Mouse (Mus musculus): ENCODE measurements around the gene Cluh.

The Cluh gene

DNA sequence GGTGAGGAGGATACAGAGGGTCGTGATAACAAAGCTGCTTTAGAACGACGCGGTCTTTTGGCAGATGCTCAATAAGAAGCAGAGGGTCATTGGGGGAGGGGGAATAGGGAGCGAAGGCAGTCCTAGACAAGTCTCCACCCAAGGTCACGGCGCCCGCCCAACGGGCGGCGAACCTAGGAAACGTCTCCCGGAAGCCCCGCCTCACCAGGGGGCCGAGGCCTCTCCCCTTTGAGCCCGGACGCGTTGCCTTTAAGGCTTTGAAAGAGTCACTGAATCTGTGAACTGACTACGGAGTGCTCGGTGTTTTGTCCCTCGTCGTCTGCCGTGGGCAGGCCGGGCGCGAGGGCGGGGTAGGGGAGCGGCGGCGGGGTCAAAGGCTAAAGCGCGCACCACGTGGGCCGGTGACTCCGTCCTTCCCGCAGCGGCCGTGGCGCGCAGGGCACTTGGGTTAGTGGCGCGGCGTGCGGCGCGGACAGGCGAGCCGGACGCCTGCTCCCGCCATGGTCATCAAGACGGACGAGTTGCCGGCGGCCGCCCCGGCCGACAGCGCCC is at the start of gene Cluh:
TSS of gene Cluh (plus strand) at position 401 of the 552 bp plus-strand sequence.
- peak; percentile 96 for DNase-seq (ENCODE audit: low spot score in 2 of 2)

DNA sequence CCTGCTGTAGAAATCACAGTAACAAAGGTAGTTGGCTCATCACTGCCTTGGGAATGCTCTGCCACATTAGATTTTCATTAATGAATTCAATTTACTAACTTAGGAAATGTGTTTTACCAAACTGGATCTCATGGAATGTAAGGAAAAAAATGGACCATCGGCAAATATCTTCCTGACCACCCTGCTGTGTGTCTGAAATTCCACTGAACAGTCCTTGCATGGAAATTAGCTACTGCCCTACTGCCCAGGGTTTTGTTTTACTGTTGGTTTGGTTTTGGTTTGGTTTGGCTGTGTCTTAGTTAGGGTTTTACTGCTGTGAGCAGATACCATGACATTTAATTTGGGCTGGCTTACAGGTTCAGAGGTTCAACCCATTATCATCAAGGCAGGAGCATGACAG is 47.0 kb upstream of the Cluh start:
- no peak for DNase-seq (ENCODE audit: low spot score in 2 of 2)

DNA sequence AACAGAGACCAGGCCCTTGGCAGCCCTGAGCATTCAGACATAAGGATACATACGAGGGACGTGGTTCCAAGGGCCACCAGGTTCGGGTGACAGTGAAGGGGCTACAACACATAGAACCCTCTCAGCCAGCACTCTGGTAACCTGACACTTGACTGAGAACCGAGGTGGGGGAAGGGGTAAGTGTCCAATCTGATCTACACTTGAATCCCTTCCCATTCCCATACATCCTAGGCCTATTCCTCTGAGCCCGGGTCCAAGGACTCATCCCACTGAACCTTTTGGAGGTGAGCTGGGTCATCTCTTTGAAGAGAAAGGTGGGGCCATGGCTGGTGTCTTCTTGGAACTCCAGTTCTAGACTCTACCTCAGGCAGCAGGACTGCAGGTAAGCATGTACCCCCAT is 39.2 kb upstream of the Cluh start:
- DNase-seq (ENCODE audit: low spot score in 2 of 2): no peak

DNA sequence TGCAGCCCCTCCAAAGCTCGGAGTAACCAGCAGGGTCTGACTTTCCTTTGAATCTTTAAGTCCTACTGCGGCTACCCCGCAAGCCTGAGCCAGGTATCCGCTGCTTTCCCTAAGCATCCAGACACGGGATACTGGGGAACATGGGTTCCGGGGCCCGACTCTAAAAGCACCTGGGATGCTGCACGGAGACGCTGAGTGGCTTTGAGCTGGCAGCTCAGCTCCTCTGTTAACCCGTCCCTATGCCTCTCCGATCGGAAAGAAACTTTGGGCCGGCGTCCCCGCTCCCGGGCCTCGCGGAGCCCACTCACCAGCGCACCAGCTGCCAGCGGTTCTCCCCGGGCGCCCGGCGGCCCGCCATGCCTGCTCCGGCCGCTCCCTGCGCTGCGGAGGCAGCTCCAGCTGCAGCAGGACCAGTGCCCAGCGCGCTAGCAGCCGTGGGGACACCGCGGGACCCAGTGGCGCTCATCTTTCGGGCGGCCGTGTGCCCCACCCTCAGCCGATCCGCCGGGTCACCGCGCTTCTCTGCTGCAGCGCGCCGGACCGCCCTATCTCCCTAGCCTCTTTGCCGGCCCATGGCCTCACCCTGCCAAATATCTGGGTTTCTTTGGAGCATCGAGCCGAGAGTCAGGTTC is 38.6 kb upstream of the Cluh start, which contains the start of gene Rap1gap2:
TSS of gene Rap1gap2 (minus strand) at position 371 of the 632 bp plus-strand sequence.
- DNase-seq (ENCODE audit: low spot score in 2 of 2): no peak

DNA sequence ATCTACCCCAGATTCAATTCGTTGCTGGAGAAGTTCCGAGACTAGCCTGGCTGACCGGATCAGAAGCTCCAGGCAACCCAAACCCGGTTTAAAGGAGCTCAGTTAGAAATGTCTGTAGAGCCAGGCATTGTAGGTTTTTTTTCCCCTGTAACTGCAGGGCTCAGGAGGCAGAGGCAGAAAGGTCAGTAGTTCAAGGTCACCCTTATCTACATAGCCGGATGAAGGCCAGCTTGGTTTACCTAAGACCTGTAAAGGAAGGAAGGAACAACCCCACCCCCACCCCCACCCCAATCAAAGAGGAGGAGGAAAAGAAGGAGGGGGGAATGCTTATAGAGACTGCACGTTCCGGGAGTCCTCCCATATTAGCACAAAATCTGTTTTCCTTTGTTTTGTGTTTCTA is 37.9 kb upstream of the Cluh start:
- DNase-seq (ENCODE audit: low spot score in 2 of 2): no peak

DNA sequence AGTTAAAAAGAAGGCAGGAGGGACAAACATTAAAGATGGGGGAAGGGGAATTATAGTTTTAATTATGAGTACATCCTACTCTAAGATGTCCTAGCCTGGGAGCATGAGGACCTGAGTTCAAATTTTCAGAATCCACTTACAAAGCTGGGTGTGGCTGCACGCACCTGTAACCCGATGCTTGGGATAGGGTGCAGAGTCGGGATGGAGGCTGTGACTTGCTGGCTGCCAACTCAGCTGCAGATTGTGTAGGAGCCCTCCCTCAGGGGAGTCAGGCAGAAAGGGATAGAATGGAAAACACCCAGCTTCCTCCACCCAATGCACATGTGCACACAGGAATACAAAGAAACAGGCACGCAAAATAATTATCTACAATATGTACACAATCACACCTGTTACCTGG is 35.9 kb upstream of the Cluh start:
- DNase-seq (ENCODE audit: low spot score in 2 of 2): no peak

DNA sequence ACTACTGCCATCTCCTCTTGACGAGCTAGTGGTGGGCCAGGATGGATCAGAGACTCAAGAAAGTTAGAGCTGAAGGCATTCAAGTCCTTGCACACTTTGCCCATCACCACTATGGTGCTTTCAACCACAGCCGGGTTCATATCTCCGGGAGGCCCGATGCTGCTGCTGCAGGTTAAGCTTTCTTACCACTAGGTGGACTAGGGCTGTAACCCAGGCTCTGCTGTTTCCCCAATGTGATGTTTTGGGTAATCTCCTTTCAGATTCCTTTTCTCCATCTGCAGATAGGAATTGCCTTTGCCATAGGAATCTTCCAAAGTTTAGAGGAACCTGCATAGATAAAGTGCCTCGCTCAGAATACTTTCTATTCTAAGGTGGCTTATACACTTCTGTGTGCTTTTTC is 33.7 kb upstream of the Cluh start:
- no peak for DNase-seq (ENCODE audit: low spot score in 2 of 2)

DNA sequence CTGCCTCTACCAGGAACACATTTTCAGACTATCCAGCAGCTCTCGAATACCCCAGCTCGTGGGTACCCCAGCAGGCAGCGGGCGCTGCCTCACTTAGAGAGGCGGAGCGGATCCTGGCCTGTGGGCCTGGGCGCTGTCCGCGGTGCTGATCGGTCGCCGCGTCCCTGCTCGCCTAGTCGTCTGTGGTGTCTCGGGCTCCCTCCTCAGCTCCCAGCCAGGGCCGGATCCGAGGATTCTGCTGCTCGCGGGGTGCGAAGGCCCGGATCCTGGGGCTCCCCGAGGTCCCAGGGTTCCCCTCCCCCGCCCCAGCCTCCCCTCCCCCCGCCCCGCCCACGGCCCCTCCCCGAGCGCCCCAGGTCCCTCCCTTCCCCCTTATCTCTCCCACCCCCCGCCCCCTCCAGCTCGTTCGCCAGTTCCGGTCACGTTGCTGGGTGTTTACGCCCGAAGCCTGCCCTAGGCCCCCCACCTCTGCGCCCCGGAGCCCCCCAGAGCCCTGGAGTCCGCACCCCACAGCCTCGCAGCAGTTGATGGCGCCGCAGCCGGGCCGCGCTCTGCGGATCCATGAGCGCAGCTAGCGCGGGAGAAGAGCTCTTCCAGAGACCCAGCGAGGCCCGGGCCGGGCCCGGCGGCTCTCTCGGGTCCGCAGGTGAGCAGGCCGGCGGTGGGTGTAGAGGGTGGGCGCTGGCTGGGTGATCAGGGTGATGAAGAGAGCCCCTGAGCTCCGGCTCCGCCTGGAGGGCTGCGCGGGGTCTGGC is 29.9 kb upstream of the Cluh start, which contains the start of gene Ccdc92b:
TSS of gene Ccdc92b (plus strand) at position 405 of the 755 bp plus-strand sequence.
- DNase-seq (ENCODE audit: low spot score in 2 of 2): peak; percentile 52 to 61

DNA sequence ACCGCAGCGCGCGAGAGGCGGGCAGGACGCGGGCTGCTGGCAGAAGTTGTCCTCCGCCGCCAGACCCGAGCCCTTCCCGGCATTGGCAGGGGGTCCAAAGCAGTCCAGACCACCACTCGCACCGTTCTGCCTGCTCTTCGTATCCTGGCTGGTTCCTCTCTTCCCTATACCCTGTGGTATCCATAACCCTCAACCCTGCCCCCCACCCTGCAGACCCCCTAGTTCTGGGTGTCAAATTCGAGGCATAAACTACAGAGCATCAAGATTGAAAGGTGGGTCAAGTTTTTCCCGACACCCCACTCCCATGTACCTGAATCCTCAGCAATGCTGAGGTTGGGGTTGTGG is 29.4 kb upstream of the Cluh start:
- no peak for DNase-seq (ENCODE audit: low spot score in 2 of 2)

DNA sequence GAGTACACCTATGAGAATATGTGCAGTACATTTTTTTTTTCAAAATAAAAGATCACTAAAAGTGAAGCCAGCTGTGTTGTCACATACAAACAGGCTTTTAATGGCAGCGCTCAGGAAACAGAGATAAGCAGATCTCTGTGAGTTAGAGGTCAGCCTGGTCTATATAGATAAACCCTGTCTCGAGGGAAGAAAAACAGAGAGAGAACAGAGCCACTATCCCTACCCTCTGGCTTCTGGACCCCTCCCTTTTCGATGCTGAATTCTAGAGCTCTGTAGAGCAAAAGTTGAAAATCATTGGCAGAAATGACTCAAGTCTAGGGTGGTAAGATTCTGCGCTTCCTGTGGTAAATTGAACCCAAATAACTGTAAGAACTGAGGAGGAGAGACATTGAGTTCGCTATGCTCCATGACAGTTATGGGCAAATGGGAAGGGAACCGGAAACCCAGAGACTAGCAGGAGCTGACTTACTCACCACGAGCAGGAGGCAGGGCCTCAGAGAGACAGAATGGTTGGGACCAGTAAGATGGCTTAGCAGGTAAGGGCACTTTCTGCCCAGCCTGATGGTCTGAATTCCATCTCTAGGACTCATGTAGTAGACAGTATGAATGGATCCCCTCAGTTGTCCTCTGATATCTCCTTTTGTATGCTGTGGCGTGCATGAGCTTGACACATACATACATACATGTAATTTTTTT is 27.2 kb upstream of the Cluh start:
- DNase-seq (ENCODE audit: low spot score in 2 of 2): no peak

DNA sequence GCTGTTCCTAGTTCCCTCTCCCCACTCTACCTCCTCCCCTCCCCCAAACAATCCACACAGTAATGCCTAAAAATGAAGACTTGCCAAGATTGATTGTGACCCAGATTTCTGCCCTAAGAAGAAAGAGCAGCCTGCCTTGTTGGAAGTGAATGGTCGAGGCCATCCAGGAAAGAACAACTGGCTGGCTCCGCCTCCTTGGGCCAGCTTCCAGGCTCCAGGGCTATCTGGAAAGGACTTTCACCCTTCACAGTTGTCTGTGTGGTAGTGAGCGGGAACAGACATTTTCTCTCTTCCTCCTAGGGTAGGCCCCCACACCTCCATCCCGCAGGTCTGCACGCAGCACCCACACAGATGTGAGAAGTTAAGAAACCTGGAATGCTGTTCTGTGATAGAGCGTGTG is 25.6 kb upstream of the Cluh start:
- DNase-seq (ENCODE audit: low spot score in 2 of 2): no peak

DNA sequence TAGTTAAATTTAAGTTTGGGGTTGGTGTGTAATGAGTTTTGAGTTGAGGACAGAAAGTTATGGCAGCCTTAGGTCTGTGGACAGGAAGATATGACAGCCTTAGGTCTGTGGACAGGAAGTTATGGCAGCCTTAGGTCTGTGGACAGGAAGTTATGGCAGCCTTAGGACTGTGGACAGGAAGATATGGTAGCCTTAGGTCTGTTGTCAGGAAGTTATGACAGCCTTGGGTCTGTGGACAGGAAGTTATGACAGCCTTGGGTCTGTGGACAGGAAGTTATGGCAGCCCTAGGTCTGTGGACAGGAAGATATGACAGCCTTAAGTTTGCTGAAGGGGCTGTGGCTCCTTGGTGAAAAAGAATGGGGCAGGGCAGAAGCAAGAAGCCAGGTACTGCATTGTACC is 24.0 kb upstream of the Cluh start:
- DNase-seq (ENCODE audit: low spot score in 2 of 2): no peak

DNA sequence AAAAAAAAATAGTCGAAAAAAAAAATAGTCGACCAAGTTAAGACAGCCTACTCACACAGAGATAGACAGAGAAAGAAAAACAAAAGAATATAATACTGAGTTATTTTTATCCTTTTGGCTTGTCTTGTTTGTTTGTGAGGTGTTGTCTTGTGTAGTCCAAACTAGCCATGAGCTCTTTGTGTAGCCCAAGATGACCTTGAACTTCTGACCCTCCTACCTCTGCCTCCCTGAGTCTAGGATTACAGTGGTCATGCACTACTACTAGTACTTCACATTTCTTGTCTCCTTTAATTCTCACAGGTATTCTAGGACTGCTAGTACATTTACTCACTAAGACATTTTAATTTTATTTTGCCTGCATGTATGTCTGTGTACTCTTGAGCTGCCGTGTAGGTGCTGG is 21.8 kb upstream of the Cluh start:
- no peak for DNase-seq (ENCODE audit: low spot score in 2 of 2)

DNA sequence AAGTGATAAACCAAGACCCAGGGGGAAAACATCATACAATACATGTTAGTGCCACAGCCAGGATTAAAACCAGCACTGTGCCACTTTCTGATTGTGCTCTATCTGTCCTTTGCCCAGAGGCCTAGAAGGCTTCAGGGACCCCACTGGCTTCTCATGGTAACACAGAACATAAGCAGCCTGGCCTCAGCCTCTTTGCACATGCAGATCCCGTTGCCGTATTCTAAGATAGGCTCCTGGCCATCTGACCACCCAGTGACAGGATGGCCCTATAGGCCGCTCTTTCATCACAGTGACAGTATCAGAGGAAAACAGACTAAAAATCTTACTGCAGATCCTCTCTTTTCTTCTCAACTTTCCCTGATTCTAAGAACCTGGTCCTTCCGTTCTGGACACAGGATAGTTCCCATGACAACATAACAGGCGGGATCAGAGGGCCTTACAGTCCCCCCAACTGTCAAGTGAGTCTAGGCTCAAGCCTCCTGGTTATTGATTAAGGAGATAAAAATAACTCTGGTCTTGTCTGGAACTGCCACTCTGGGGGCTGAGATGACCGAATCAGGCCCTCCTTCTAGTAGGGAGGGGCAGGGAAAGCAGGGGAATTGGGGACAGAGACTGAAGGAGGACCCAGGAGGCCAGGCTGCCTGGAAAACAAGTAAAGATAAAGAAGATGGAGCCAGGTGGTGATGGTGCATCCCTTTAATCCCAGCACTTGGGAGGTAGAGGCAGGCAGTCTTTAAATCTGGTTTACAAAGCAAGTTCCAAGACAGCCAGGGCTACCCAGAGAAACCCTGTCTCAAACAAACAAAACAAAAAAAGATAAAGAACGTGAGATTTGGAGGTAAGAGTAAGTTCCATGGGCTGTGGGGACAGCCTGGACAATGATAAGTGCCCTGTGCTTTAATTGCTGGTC is 17.2 kb upstream of the Cluh start:
- DNase-seq (ENCODE audit: low spot score in 2 of 2): no peak

DNA sequence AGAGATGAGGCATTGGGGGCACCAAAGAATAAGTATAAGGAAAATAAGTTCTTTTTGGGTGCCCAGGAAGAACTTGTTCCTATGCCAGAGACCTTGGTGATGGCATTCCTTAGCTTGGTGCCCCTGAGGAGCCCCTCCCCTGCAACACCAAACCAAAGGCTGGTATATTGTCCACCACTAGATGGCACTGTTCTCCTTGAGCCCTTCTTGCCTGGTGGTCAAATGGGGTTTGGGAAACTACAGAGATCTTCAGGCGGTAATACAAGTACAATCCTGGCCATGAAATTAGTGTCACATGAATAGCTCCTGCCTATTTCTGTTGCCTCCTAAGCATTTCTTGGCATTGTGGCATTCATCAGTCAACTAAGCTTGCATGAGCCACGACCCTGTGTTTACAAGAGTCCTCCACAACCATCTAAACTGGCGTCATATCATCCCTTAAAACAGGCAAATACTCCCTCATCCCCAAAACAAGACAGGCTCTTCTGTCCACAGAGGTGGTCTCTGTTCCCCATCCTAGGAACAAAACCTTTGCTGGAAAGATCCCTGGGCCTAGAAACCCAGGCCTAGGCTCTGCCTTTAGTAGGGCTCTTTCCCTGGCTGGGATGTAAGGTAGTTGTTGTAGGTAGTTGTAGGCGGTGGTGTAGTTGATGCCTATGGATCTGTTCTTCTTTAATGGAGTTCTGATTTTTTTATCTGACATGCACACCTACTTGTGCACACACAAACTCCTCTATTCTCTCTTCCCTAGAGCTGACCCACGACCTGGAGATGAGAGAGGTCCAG is 14.6 kb upstream of the Cluh start:
- peak in 1 of 2 experiments; percentile 47 for DNase-seq (ENCODE audit: low spot score in 2 of 2)

DNA sequence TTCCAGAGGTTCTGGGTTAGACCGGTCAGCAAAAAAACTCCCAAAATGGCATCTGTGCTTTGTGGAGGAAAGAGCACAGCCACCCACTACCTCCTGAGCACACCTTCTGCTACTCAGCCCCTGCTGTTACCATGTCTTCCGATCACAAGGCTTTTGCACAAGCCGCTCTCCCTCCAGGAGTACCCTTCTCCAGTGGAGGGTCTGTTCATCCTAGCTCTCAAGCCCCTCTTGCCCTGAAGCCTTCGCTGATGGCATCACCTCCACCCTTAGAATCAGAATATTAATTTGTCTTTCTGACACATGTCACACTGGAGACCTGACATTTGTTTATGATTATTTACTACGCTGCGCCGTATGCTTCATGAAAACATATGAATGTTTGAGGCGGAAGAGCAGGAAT is 11.8 kb upstream of the Cluh start:
- no peak for DNase-seq (ENCODE audit: low spot score in 2 of 2)

DNA sequence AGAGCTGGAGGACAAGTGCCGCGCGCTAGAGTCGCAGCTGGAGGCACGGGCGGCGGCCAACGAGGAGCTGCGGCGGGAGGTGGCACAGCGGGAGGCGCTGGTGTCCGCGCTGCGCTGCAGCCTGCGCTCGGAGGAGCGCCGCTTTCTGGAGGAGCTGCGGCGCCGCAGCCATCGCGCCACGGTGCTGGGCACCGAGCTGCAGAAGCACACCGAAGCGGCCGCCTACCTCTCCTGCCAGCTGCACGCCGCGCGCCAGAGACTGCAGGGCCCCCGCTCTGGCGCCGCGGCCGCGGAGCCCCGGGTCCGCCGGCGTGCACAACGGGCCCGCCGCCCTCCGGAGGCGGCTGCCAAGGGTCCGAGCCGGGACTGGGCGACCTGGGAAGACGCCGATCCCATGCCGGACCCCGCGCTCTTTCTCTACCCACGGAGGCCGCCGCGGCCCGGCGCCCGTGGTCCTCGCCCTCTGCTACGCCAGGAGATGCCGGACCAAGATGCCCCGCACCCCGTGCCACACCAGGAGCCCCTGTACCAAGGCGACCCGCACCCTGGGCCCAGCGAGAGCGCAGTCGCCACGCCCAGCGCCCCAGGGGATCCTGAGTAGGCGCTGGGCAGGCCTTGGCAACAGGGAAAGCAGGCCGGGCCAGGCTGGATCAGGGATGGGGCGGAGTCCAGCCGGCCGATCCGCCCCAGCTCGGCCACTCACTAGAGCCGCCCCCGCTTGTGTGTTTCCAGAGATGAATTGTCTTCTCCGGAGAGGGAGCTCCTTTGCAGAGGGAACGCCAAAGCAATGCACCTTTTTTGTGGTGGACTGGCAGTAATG is 11.1 kb upstream of the Cluh start:
- peak; percentile 56 to 72 for DNase-seq (ENCODE audit: low spot score in 2 of 2)

DNA sequence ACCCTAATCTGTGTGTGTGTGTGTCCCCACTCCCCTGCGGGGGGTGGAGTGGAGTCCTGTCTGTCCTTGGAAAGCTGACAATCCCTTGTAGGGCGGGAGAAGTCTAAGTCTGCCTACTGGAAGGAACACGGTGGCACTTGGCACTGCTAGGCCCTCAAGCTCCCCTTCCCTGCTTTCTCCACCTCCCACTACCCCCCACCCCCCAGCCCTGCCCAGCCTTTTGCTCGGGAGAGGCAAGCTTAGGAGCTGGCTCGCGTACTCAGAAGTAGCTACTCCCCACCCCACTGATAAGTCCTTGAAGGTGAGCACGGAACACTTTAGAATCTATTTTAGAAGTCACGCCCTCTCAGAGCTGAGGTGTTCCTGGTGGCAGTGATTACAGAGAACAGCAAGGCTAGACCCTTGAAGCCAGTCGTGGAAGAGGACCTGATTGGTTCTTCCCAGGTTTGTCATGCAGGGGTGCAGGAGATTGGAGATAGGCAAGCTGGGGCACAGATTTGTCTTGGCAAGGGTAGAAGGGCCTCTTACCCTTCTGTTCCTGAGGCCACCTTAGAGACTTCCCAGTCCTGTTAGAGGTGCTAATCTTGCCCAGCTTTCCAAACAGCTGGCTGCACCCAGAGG is 10.4 kb upstream of the Cluh start:
- no peak for DNase-seq (ENCODE audit: low spot score in 2 of 2)

DNA sequence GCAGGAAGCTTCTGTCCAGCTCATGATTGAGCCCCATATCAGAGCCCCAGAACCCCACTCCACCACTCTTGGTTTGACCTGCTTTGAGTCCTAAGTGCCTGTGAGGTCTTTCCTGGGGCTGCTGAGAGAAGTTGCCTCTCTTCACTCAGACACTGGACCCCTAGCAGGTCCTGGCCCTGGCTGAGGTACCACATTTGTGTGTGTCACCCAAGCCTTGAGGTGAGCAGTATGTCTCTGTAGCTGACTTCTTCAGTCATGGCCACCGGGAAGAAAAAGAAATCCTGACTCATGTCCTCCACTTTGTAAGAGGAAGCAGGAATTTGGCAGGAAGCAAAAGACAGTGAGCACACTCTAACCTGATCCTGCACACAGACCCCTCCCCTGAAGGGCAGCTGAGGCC is 9.7 kb upstream of the Cluh start:
- DNase-seq (ENCODE audit: low spot score in 2 of 2): no peak
